Mouse (Mus musculus): ENCODE measurements around the gene Apba2.

DNA sequence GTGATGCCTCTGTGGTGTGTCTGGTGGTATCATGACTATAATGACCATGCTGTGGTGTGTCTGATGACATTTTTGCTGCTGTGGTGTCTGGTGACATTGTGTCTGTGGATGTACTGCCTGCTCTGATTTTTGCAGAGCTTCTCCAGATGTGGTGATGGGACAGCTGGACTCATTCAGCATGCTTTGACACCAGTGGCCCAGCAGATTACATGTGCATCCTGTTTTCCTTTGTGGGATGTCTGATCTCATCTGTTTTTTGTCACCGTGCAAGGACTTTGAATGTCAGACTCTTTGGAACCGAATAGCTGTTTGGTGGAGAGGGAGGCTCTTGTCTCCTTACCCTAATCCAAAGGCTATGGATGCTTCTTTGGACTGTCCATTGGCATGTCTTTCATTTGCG, 13.8 kb downstream of the Apba2 start:
- no peak for TF ChIP-seq POLR2A (IDR thresholded peaks at IDR 0.05; ENCODE audit: borderline replicate concordance, low read depth, low read length)
- no peak for TF ChIP-seq CTCF (IDR thresholded peaks at IDR 0.05; ENCODE audit: low read depth, low read length)
